Mouse (Mus musculus): ENCODE data around the gene Tgm1. TPM values are rescaled to one million over a fixed set of nuclear protein-coding genes. Genes with fewer than 3 reads are reported as not detected.
A peak's percentile ranks its signal among the peaks of the same experiment; 100 is the strongest.

Tgm1 gene
- polyA plus RNA-seq, 1 experiment from 2014 or later = 0.10 TPM

DNA sequence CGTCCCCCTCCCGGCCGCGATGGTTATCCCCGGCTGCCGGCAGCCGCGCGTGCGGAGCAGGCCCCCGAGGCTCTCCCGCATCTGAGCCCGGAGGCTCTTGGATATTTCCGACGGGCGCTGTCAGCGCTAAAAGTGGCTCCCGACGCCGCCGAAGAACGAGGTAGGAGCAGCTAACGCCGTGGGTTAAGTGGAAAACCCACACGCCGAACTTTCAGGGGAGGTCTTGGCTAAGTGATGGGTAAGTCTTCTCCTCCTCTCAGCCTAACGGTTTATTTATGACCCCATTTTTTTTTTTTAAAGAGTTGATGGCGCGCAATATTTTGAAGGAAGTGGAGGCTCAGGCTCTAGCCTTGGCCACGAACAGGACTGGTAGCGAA, 32.1 kb upstream of the Tgm1 start:
- H3K4me3 ChIP-seq (ENCODE audit: low read depth, low read length) = peak overlapping the region; percentile 80
- H3K9me3 ChIP-seq (replicated peaks; ENCODE audit: control insufficient read depth, low read length) = no peaks in the 10 kb centered on the region
- ATAC-seq (no peak), DNase-seq (ENCODE audit: low spot score) (no peak)
- H3K4me1 ChIP-seq (ENCODE audit: control insufficient read depth, insufficient read depth, low read length) = peaks cover 16% of the 10 kb centered on the region
- H3K4me2 ChIP-seq (ENCODE audit: low read length) = peak overlapping the region; percentile 93
- peak overlapping the region; percentile 46; the same call in 1 of the 2 replicates for H3K27ac ChIP-seq (ENCODE audit: low read depth, low read length)
- peaks cover 23% of the 10 kb centered on the region for H3K36me3 ChIP-seq (ENCODE audit: control insufficient read depth, insufficient read depth, low read length)
- WGBS = under 1% methylated on average over 30 of the region's 31 CpGs
- H3K9ac ChIP-seq (ENCODE audit: low read length) = peak overlapping the region; percentile 86
- no peaks in the 10 kb centered on the region for H3K27me3 ChIP-seq (replicated peaks; ENCODE audit: control insufficient read depth, insufficient read depth, low read length)

GRCm38 (mm10) chr14:55745180-55745860, 31.6 kb upstream of the Tgm1 start, which contains the start of the genes Dhrs1 and Nop9:
Gene Dhrs1 (minus strand): TSS chr14:55745690.
Gene Nop9 (plus strand): TSS chr14:55745693.
- no peaks in the 10 kb centered on the region for H3K9me3 ChIP-seq (replicated peaks; ENCODE audit: control insufficient read depth, low read length)
- peaks cover 21% of the 10 kb centered on the region for H3K36me3 ChIP-seq (ENCODE audit: control insufficient read depth, insufficient read depth, low read length)
- H3K9ac ChIP-seq (ENCODE audit: low read length) = peak within 1 kb of the TSS; percentile 86
- 2% methylated on average over 47 of the region's 48 CpGs for WGBS
- peak within 1 kb of the TSS; percentile 46; the same call in 1 of the 2 replicates for H3K27ac ChIP-seq (ENCODE audit: low read depth, low read length)
- peak within 1 kb of the TSS; percentile 93 for H3K4me2 ChIP-seq (ENCODE audit: low read length)
- H3K4me3 ChIP-seq (ENCODE audit: low read depth, low read length) = peak within 1 kb of the TSS; percentile 80
- peak; percentile 83 for DNase-seq (ENCODE audit: low spot score)
- ATAC-seq = peak; percentile 80
- H3K27me3 ChIP-seq (replicated peaks; ENCODE audit: control insufficient read depth, insufficient read depth, low read length) = no peaks in the 10 kb centered on the region
- peaks cover 16% of the 10 kb centered on the region for H3K4me1 ChIP-seq (ENCODE audit: control insufficient read depth, insufficient read depth, low read length)

GRCm38 (mm10) chr14:55743711-55744110, 30.0 kb upstream of the Tgm1 start:
- no peak overlapping the region for H3K4me2 ChIP-seq (ENCODE audit: low read length)
- no peak overlapping the region for H3K4me3 ChIP-seq (ENCODE audit: low read depth, low read length)
- 22% methylated on average over 10 of the region's 10 CpGs for WGBS
- peak; percentile 85 for DNase-seq (ENCODE audit: low spot score)
- no peaks in the 10 kb centered on the region for H3K27me3 ChIP-seq (replicated peaks; ENCODE audit: control insufficient read depth, insufficient read depth, low read length)
- H3K27ac ChIP-seq (ENCODE audit: low read depth, low read length) = no peak overlapping the region
- no peak overlapping the region for H3K9ac ChIP-seq (ENCODE audit: low read length)
- H3K36me3 ChIP-seq (ENCODE audit: control insufficient read depth, insufficient read depth, low read length) = peaks cover 23% of the 10 kb centered on the region
- peak; percentile 72 for ATAC-seq
- H3K9me3 ChIP-seq (replicated peaks; ENCODE audit: control insufficient read depth, low read length) = no peaks in the 10 kb centered on the region
- peaks cover 16% of the 10 kb centered on the region for H3K4me1 ChIP-seq (ENCODE audit: control insufficient read depth, insufficient read depth, low read length)

DNA sequence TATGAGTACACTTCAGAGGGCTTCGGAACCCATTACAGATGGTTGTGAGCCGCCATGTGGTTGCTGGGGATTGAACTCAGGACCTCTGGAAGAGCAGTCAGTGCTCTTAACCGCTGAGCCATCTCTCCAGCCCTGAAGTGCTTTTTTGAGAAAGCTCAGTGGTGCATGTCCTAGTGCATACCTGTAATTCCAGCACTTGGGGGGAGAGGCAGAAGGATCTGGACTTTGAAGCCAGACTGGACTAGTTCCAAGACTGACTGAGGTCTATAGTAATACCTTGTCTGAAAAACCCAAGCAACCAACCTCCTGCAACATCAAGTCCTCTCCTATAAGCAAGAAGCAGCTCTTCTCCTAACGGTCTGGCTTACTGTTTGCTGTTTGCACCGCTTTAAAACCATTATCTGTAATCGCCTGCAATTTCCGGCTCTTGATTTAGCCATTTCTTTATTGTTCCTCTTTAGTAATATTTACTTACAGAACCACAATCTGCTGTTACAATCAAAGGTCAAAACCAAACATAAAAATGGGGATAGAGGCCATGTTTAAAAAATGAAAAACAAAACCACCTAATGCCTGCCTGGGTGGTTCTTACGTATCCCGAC, 23.5 kb upstream of the Tgm1 start:
- no peak overlapping the region for H3K4me3 ChIP-seq (ENCODE audit: low read depth, low read length)
- no peak for ATAC-seq
- H3K36me3 ChIP-seq (ENCODE audit: control insufficient read depth, insufficient read depth, low read length) = peaks cover 32% of the 10 kb centered on the region
- H3K4me2 ChIP-seq (ENCODE audit: low read length) = no peak overlapping the region
- no peaks in the 10 kb centered on the region for H3K4me1 ChIP-seq (ENCODE audit: control insufficient read depth, insufficient read depth, low read length)
- H3K27ac ChIP-seq (ENCODE audit: low read depth, low read length) = no peak overlapping the region
- DNase-seq (ENCODE audit: low spot score) = no peak
- H3K27me3 ChIP-seq (replicated peaks; ENCODE audit: control insufficient read depth, insufficient read depth, low read length) = no peaks in the 10 kb centered on the region
- H3K9me3 ChIP-seq (replicated peaks; ENCODE audit: control insufficient read depth, low read length) = no peaks in the 10 kb centered on the region
- 89% methylated on average over 9 of the region's 9 CpGs for WGBS
- no peak overlapping the region for H3K9ac ChIP-seq (ENCODE audit: low read length)

GRCm38 (mm10) chr14:55735758-55736157, 22.0 kb upstream of the Tgm1 start:
- H3K27me3 ChIP-seq (replicated peaks; ENCODE audit: control insufficient read depth, insufficient read depth, low read length) = no peaks in the 10 kb centered on the region
- H3K27ac ChIP-seq (ENCODE audit: low read depth, low read length) = no peak overlapping the region
- H3K4me2 ChIP-seq (ENCODE audit: low read length) = no peak overlapping the region
- ATAC-seq = no peak
- no peak overlapping the region for H3K9ac ChIP-seq (ENCODE audit: low read length)
- H3K9me3 ChIP-seq (replicated peaks; ENCODE audit: control insufficient read depth, low read length) = no peaks in the 10 kb centered on the region
- H3K4me3 ChIP-seq (ENCODE audit: low read depth, low read length) = no peak overlapping the region
- WGBS = 81% methylated on average over 4 of the region's 4 CpGs
- H3K36me3 ChIP-seq (ENCODE audit: control insufficient read depth, insufficient read depth, low read length) = peaks cover 26% of the 10 kb centered on the region
- no peaks in the 10 kb centered on the region for H3K4me1 ChIP-seq (ENCODE audit: control insufficient read depth, insufficient read depth, low read length)
- no peak for DNase-seq (ENCODE audit: low spot score)

- no peak overlapping the region for H3K4me3 ChIP-seq (ENCODE audit: low read depth, low read length)
- H3K27ac ChIP-seq (ENCODE audit: low read depth, low read length) = no peak overlapping the region
- H3K27me3 ChIP-seq (replicated peaks; ENCODE audit: control insufficient read depth, insufficient read depth, low read length) = no peaks in the 10 kb centered on the region
- H3K4me2 ChIP-seq (ENCODE audit: low read length) = no peak overlapping the region
- DNase-seq (ENCODE audit: low spot score) (no peak), ATAC-seq (no peak)
- no peaks in the 10 kb centered on the region for H3K4me1 ChIP-seq (ENCODE audit: control insufficient read depth, insufficient read depth, low read length)
- H3K9ac ChIP-seq (ENCODE audit: low read length) = no peak overlapping the region
- H3K36me3 ChIP-seq (ENCODE audit: control insufficient read depth, insufficient read depth, low read length) = peaks cover 23% of the 10 kb centered on the region
- WGBS = 69% methylated on average over 3 of the region's 3 CpGs
- H3K9me3 ChIP-seq (replicated peaks; ENCODE audit: control insufficient read depth, low read length) = no peaks in the 10 kb centered on the region
These were observed 21.6 kb upstream of the Tgm1 start for GRCm38 (mm10) chr14:55735334-55735733.

DNA sequence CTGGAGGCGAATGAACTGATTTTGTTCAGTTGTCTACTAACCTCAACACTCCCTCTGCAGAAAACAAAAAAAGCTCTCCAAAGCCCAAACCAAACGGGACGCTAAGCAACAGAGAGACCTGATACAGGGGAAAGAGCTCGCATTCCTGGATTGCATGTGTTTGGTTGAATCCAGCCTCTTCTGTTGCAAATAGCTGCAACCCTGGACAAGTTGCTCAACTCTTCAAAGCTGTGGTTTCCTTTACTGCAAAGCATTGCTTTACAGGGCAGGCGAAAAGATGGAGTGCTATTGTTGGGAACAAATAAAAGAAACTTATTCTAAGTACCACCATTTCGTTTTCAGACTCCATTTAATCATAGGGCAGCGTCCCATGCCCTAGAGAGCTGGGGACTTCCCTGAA, 21.1 kb upstream of the Tgm1 start:
- WGBS = 74% methylated on average over 7 of the region's 7 CpGs
- Histone ChIP-seq H3K4me2 (ENCODE audit: low read length) (no peak overlapping the region), H3K27ac (ENCODE audit: low read depth, low read length) (no peak overlapping the region), H3K9ac (ENCODE audit: low read length) (no peak overlapping the region), H3K27me3 (replicated peaks; ENCODE audit: control insufficient read depth, insufficient read depth, low read length) (no peaks in the 10 kb centered on the region), H3K4me3 (ENCODE audit: low read depth, low read length) (no peak overlapping the region), H3K9me3 (replicated peaks; ENCODE audit: control insufficient read depth, low read length) (no peaks in the 10 kb centered on the region), H3K4me1 (ENCODE audit: control insufficient read depth, insufficient read depth, low read length) (no peaks in the 10 kb centered on the region), H3K36me3 (ENCODE audit: control insufficient read depth, insufficient read depth, low read length) (peaks cover 19% of the 10 kb centered on the region)
- ATAC-seq (no peak), DNase-seq (ENCODE audit: low spot score) (no peak)

DNA sequence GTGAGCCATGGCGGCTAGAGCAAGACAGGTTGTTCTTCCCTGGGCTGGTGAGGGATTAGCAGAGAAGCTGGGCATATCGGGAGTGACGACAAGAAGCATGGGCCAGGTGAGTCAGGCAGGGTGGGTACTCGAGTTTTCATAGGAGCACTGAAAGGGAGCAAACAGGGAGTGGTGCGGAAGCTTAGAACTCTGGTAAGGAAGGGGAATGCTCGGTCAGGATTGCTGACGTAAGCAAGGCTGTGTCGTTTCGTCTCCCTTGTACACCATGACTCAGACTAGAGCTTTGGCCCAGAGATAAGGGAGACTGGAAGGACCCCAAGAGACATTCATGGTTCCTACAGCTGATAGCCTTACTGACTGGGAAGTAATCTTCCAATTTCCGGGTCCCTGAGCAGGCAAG, 20.2 kb upstream of the Tgm1 start:
- Histone ChIP-seq H3K27ac (ENCODE audit: low read depth, low read length) (no peak overlapping the region), H3K4me3 (ENCODE audit: low read depth, low read length) (no peak overlapping the region), H3K4me2 (ENCODE audit: low read length) (no peak overlapping the region), H3K9me3 (replicated peaks; ENCODE audit: control insufficient read depth, low read length) (no peaks in the 10 kb centered on the region), H3K4me1 (ENCODE audit: control insufficient read depth, insufficient read depth, low read length) (no peaks in the 10 kb centered on the region), H3K36me3 (ENCODE audit: control insufficient read depth, insufficient read depth, low read length) (peaks cover 9% of the 10 kb centered on the region; the same call in 1 of the 2 replicates), H3K27me3 (replicated peaks; ENCODE audit: control insufficient read depth, insufficient read depth, low read length) (no peaks in the 10 kb centered on the region), H3K9ac (ENCODE audit: low read length) (no peak overlapping the region)
- ATAC-seq = no peak
- no peak for DNase-seq (ENCODE audit: low spot score)
- WGBS = 76% methylated on average over 10 of the region's 10 CpGs

- no peak overlapping the region for H3K9ac ChIP-seq (ENCODE audit: low read length)
These were observed 16.9 kb upstream of the Tgm1 start for GRCm38 (mm10) chr14:55730531-55731032.

More at GRCm38 (mm10) chr14:55730531-55731032, 16.9 kb upstream of the Tgm1 start:
- Histone ChIP-seq H3K4me1 (ENCODE audit: control insufficient read depth, insufficient read depth, low read length) (no peaks in the 10 kb centered on the region), H3K27me3 (replicated peaks; ENCODE audit: control insufficient read depth, insufficient read depth, low read length) (no peaks in the 10 kb centered on the region), H3K4me2 (ENCODE audit: low read length) (no peak overlapping the region), H3K9me3 (replicated peaks; ENCODE audit: control insufficient read depth, low read length) (no peaks in the 10 kb centered on the region), H3K4me3 (ENCODE audit: low read depth, low read length) (no peak overlapping the region), H3K27ac (ENCODE audit: low read depth, low read length) (no peak overlapping the region), H3K36me3 (ENCODE audit: control insufficient read depth, insufficient read depth, low read length) (no peaks in the 10 kb centered on the region)
- WGBS = 66% methylated on average over 7 of the region's 7 CpGs
- peak; percentile 66 for DNase-seq (ENCODE audit: low spot score)
- no peak for ATAC-seq
